Mouse (Mus musculus) kidney, embryonic 15.5 days (tissue): ENCODE data around the gene Ttll5. TPM values are rescaled to one million over a fixed set of nuclear protein-coding genes. Genes with fewer than 3 reads are reported as not detected.

ENCODE experiments used
- ATAC-seq: fragments of 200-750 bp; cut with Nextera tagmentation; replicated peaks from 2 replicates; pipeline ENCODE4 v1.8.0; 2017; ENCODE audit warnings: moderate TSS enrichment; ENCODE audit not compliant: low FRiP score
- H3K27ac ChIP-seq: fragments of 300-500 bp; sonication (generic); 2 replicates; pipeline ENCODE4 v1.5.1; 2015; ENCODE audit warnings: mild to moderate bottlenecking, inconsistent platforms
- H3K27me3 ChIP-seq: fragments of 300-500 bp; sonication (generic); 2 replicates; pipeline ENCODE4 v1.6.1; 2015; ENCODE audit warnings: inconsistent platforms
- H3K36me3 ChIP-seq: fragments of 300-500 bp; sonication (generic); 2 replicates; pipeline ENCODE4 v1.6.1; 2015; ENCODE audit warnings: inconsistent platforms
- H3K4me1 ChIP-seq: fragments of 300-500 bp; sonication (generic); 2 replicates; pipeline ENCODE4 v1.6.1; 2015; ENCODE audit warnings: inconsistent platforms
- H3K4me2 ChIP-seq: fragments of 300-500 bp; sonication (generic); 2 replicates; pipeline ENCODE4 v1.6.1; 2015; ENCODE audit warnings: moderate library complexity, mild to moderate bottlenecking, inconsistent platforms
- H3K4me3 ChIP-seq: fragments of 300-500 bp; sonication (generic); replicated peaks from 2 replicates; pipeline ENCODE4 v1.5.1; 2015; ENCODE audit warnings: mild to moderate bottlenecking, inconsistent platforms
- H3K9ac ChIP-seq: fragments of 300-500 bp; sonication (generic); 2 replicates; pipeline ENCODE4 v1.6.1; 2015; ENCODE audit warnings: mild to moderate bottlenecking, inconsistent platforms
- H3K9me3 ChIP-seq: fragments of 300-500 bp; sonication (generic); replicated peaks from 2 replicates; pipeline ENCODE4 v1.6.1; 2016; ENCODE audit warnings: inconsistent platforms
- WGBS: fragments of 180-500 bp; shearing (Covaris S2); methylation state at CpG from one replicate; pipeline ENCODE4 v1.1.7; 2015; ENCODE audit warnings: mixed read lengths; 5-methylcytosine and 5-hydroxymethylcytosine counted together
- polyA plus RNA-seq: library from polyadenylated mRNA; unstranded; fragments of >200 nt; fragmentation: Nextera tagmentation; extraction: Ambion mirVana; gene quantifications from 2 replicates; pipeline ENCODE4 v1.2.1, GENCODE M21; 2015

The Ttll5 gene
- polyA plus RNA-seq, 1 experiment from 2014 or later, result 13.0 TPM

- peak; percentile 83 for ATAC-seq
- Histone ChIP-seq H3K4me1 (peaks cover 11% of the 10 kb centered on the region), H3K9me3 (no peaks in the 10 kb centered on the region), H3K4me3 (no peak overlapping the region), H3K27me3 (no peaks in the 10 kb centered on the region), H3K36me3 (0 out of 2 replicates have a peak, but pooled peaks cover 4% of the 10 kb centered on the region), H3K9ac (no peak overlapping the region), H3K4me2 (no peak overlapping the region), H3K27ac (peak overlapping the region; percentile 48; the same call in 1 of the 2 replicates)
- 25% methylated on average over 10 of the region's 10 CpGs for WGBS
Observed at GRCm38 (mm10) chr12:85943456-85943855, 119.0 kb downstream of the Ttll5 start.

GRCm38 (mm10) chr12:85944419-85944818, 120.0 kb downstream of the Ttll5 start:
- H3K4me3 ChIP-seq, result no peak overlapping the region
- no peaks in the 10 kb centered on the region for H3K27me3 ChIP-seq
- WGBS, result 88% methylated on average over 3 of the region's 3 CpGs
- no peak overlapping the region for H3K27ac ChIP-seq
- H3K9me3 ChIP-seq, result no peaks in the 10 kb centered on the region
- H3K36me3 ChIP-seq, result 0 out of 2 replicates have a peak, but pooled peaks cover 2% of the 10 kb centered on the region
- no peak for ATAC-seq
- no peak overlapping the region for H3K9ac ChIP-seq
- peaks cover 11% of the 10 kb centered on the region for H3K4me1 ChIP-seq
- no peak overlapping the region for H3K4me2 ChIP-seq

- Histone ChIP-seq H3K4me3 (no peak overlapping the region), H3K9me3 (no peaks in the 10 kb centered on the region), H3K9ac (no peak overlapping the region), H3K27ac (no peak overlapping the region), H3K4me1 (peaks cover 14% of the 10 kb centered on the region), H3K4me2 (no peak overlapping the region), H3K27me3 (no peaks in the 10 kb centered on the region), H3K36me3 (no peaks in the 10 kb centered on the region)
- ATAC-seq, result no peak
- WGBS, result 86% methylated on average over 4 of the region's 4 CpGs
Observed at GRCm38 (mm10) chr12:85947161-85947560, 122.7 kb downstream of the Ttll5 start.

- H3K4me3 ChIP-seq, result no peak overlapping the region
- no peak overlapping the region for H3K27ac ChIP-seq
- H3K27me3 ChIP-seq, result no peaks in the 10 kb centered on the region
- no peak overlapping the region for H3K4me2 ChIP-seq
- 0 out of 2 replicates have a peak, but pooled peaks cover 3% of the 10 kb centered on the region for H3K36me3 ChIP-seq
- H3K4me1 ChIP-seq, result peaks cover 4% of the 10 kb centered on the region; the same call in 1 of the 2 replicates
- ATAC-seq, result no peak
- no peak overlapping the region for H3K9ac ChIP-seq
- H3K9me3 ChIP-seq, result no peaks in the 10 kb centered on the region
- WGBS, result 80% methylated on average over 6 of the region's 6 CpGs
Observed at GRCm38 (mm10) chr12:85949667-85950066, 125.2 kb downstream of the Ttll5 start.

GRCm38 (mm10) chr12:85950371-85950770, 125.9 kb downstream of the Ttll5 start:
- 54% methylated on average over 6 of the region's 6 CpGs for WGBS

GRCm38 (mm10) chr12:85951036-85951435, 126.6 kb downstream of the Ttll5 start:
- no peak for ATAC-seq
- Histone ChIP-seq H3K9me3 (no peaks in the 10 kb centered on the region), H3K4me1 (peaks cover 4% of the 10 kb centered on the region; the same call in 1 of the 2 replicates), H3K4me3 (no peak overlapping the region), H3K4me2 (no peak overlapping the region), H3K9ac (no peak overlapping the region), H3K27ac (no peak overlapping the region), H3K27me3 (no peaks in the 10 kb centered on the region), H3K36me3 (0 out of 2 replicates have a peak, but pooled peaks cover 3% of the 10 kb centered on the region)
- WGBS, result 82% methylated on average over 4 of the region's 4 CpGs

More at GRCm38 (mm10) chr12:85950371-85950770, 125.9 kb downstream of the Ttll5 start:
- H3K4me1 ChIP-seq, result peaks cover 4% of the 10 kb centered on the region; the same call in 1 of the 2 replicates
- no peak overlapping the region for H3K9ac ChIP-seq
- no peaks in the 10 kb centered on the region for H3K9me3 ChIP-seq
- no peak overlapping the region for H3K4me3 ChIP-seq
- no peaks in the 10 kb centered on the region for H3K27me3 ChIP-seq
- 0 out of 2 replicates have a peak, but pooled peaks cover 3% of the 10 kb centered on the region for H3K36me3 ChIP-seq
- no peak overlapping the region for H3K4me2 ChIP-seq
- no peak overlapping the region for H3K27ac ChIP-seq
- no peak for ATAC-seq

- Histone ChIP-seq H3K9ac (no peak overlapping the region), H3K4me1 (peaks cover 9% of the 10 kb centered on the region; the same call in 1 of the 2 replicates), H3K9me3 (no peaks in the 10 kb centered on the region), H3K4me2 (no peak overlapping the region), H3K27me3 (no peaks in the 10 kb centered on the region), H3K4me3 (no peak overlapping the region), H3K36me3 (0 out of 2 replicates have a peak, but pooled peaks cover 3% of the 10 kb centered on the region), H3K27ac (no peak overlapping the region)
- ATAC-seq, result no peak
- WGBS, result 100% methylated on average over 1 of the region's 1 CpGs
Observed at GRCm38 (mm10) chr12:85951822-85952221, 127.4 kb downstream of the Ttll5 start.

GRCm38 (mm10) chr12:85952349-85952748, 127.9 kb downstream of the Ttll5 start:
- Histone ChIP-seq H3K4me1 (peaks cover 9% of the 10 kb centered on the region; the same call in 1 of the 2 replicates), H3K4me2 (no peak overlapping the region), H3K27ac (no peak overlapping the region), H3K36me3 (0 out of 2 replicates have a peak, but pooled peaks cover 3% of the 10 kb centered on the region), H3K9ac (no peak overlapping the region), H3K27me3 (no peaks in the 10 kb centered on the region), H3K4me3 (no peak overlapping the region), H3K9me3 (no peaks in the 10 kb centered on the region)
- WGBS, result 94% methylated on average over 5 of the region's 5 CpGs
- ATAC-seq, result no peak

- ATAC-seq, result no peak
- Histone ChIP-seq H3K9me3 (no peaks in the 10 kb centered on the region), H3K4me3 (no peak overlapping the region), H3K27me3 (no peaks in the 10 kb centered on the region), H3K36me3 (0 out of 2 replicates have a peak, but pooled peaks cover 3% of the 10 kb centered on the region), H3K27ac (no peak overlapping the region), H3K4me1 (peaks cover 21% of the 10 kb centered on the region), H3K4me2 (no peak overlapping the region), H3K9ac (no peak overlapping the region)
- 93% methylated on average over 3 of the region's 3 CpGs for WGBS
Observed at GRCm38 (mm10) chr12:85954167-85954566, 129.7 kb downstream of the Ttll5 start.

- no peak for ATAC-seq
- Histone ChIP-seq H3K27me3 (no peaks in the 10 kb centered on the region), H3K36me3 (0 out of 2 replicates have a peak, but pooled peaks cover 3% of the 10 kb centered on the region), H3K9ac (no peak overlapping the region), H3K4me3 (no peak overlapping the region), H3K4me2 (no peak overlapping the region), H3K4me1 (peaks cover 28% of the 10 kb centered on the region), H3K27ac (no peak overlapping the region), H3K9me3 (no peaks in the 10 kb centered on the region)
- 73% methylated on average over 8 of the region's 8 CpGs for WGBS
Observed at GRCm38 (mm10) chr12:85955062-85955461, 130.6 kb downstream of the Ttll5 start.

- no peak for ATAC-seq
- H3K4me1 ChIP-seq, result peaks cover 30% of the 10 kb centered on the region
- H3K27me3 ChIP-seq, result no peaks in the 10 kb centered on the region
- no peaks in the 10 kb centered on the region for H3K9me3 ChIP-seq
- WGBS, result 45% methylated on average over 3 of the region's 3 CpGs
- H3K4me2 ChIP-seq, result no peak overlapping the region
- no peak overlapping the region for H3K4me3 ChIP-seq
- 0 out of 2 replicates have a peak, but pooled peaks cover 3% of the 10 kb centered on the region for H3K36me3 ChIP-seq
- H3K9ac ChIP-seq, result no peak overlapping the region
- no peak overlapping the region for H3K27ac ChIP-seq
Observed at GRCm38 (mm10) chr12:85955690-85956089, 131.2 kb downstream of the Ttll5 start.

GRCm38 (mm10) chr12:85956251-85956650, 131.8 kb downstream of the Ttll5 start:
- H3K27me3 ChIP-seq, result no peaks in the 10 kb centered on the region
- H3K36me3 ChIP-seq, result 0 out of 2 replicates have a peak, but pooled peaks cover 3% of the 10 kb centered on the region
- peaks cover 31% of the 10 kb centered on the region for H3K4me1 ChIP-seq
- H3K9me3 ChIP-seq, result no peaks in the 10 kb centered on the region
- no peak overlapping the region for H3K4me3 ChIP-seq
- H3K9ac ChIP-seq, result no peak overlapping the region
- WGBS, result 75% methylated on average over 6 of the region's 6 CpGs
- no peak overlapping the region for H3K27ac ChIP-seq
- ATAC-seq, result no peak
- no peak overlapping the region for H3K4me2 ChIP-seq

GRCm38 (mm10) chr12:85958460-85958859, 134.0 kb downstream of the Ttll5 start:
- H3K9me3 ChIP-seq, result no peaks in the 10 kb centered on the region
- no peak overlapping the region for H3K4me2 ChIP-seq
- H3K27me3 ChIP-seq, result no peaks in the 10 kb centered on the region
- ATAC-seq, result no peak
- H3K36me3 ChIP-seq, result 0 out of 2 replicates have a peak, but pooled peaks cover 3% of the 10 kb centered on the region
- H3K4me1 ChIP-seq, result peaks cover 38% of the 10 kb centered on the region
- no peak overlapping the region for H3K27ac ChIP-seq
- H3K4me3 ChIP-seq, result no peak overlapping the region
- WGBS, result 80% methylated on average over 2 of the region's 2 CpGs
- H3K9ac ChIP-seq, result no peak overlapping the region
